Mouse (Mus musculus): Measurements from ENCODE around the gene Bmf. TPM values are rescaled to one million over a fixed set of nuclear protein-coding genes. Genes with fewer than 3 reads are reported as not detected.
A peak's percentile ranks its signal among the peaks of the same experiment; 100 is the strongest.

Bmf gene
- polyA plus RNA-seq, 1 experiment: not detected

- WGBS: 60% methylated on average over 8 of the region's 8 CpGs
- no peak overlapping the region for H3K27ac ChIP-seq (ENCODE audit: insufficient read depth, low read depth, low read length)
Measured at GRCm38 (mm10) chr2:118539040-118539439, 10.4 kb downstream of the Bmf start.

GRCm38 (mm10) chr2:118537226-118537625 lies 12.3 kb downstream of the Bmf start:
- TF ChIP-seq CTCF (IDR thresholded peaks at IDR 0.05; ENCODE audit: insufficient read depth, low read depth, low read length): no peak
- TF ChIP-seq POLR2A (IDR thresholded peaks at IDR 0.05; ENCODE audit: insufficient read depth, low read depth, low read length): no peak
- Histone ChIP-seq H3K4me3 (ENCODE audit: insufficient read depth, low read depth, low read length) (no peak overlapping the region), H3K4me1 (ENCODE audit: control insufficient read depth, insufficient read depth, low read length) (peaks cover 45% of the 10 kb centered on the region), H3K27ac (ENCODE audit: insufficient read depth, low read depth, low read length) (no peak overlapping the region)
- 77% methylated on average over 4 of the region's 4 CpGs for WGBS

More at GRCm38 (mm10) chr2:118539040-118539439, 10.4 kb downstream of the Bmf start:
- Histone ChIP-seq H3K4me3 (ENCODE audit: insufficient read depth, low read depth, low read length) (no peak overlapping the region), H3K4me1 (ENCODE audit: control insufficient read depth, insufficient read depth, low read length) (peaks cover 36% of the 10 kb centered on the region)
- TF ChIP-seq CTCF (IDR thresholded peaks at IDR 0.05; ENCODE audit: insufficient read depth, low read depth, low read length) (no peak), POLR2A (IDR thresholded peaks at IDR 0.05; ENCODE audit: insufficient read depth, low read depth, low read length) (no peak)

GRCm38 (mm10) chr2:118536553-118536952 lies 12.9 kb downstream of the Bmf start:
- 54% methylated on average over 8 of the region's 8 CpGs for WGBS
- H3K4me3 ChIP-seq (ENCODE audit: insufficient read depth, low read depth, low read length): no peak overlapping the region
- H3K4me1 ChIP-seq (ENCODE audit: control insufficient read depth, insufficient read depth, low read length): peaks cover 46% of the 10 kb centered on the region
- TF ChIP-seq POLR2A (IDR thresholded peaks at IDR 0.05; ENCODE audit: insufficient read depth, low read depth, low read length) (no peak), CTCF (IDR thresholded peaks at IDR 0.05; ENCODE audit: insufficient read depth, low read depth, low read length) (no peak)
- H3K27ac ChIP-seq (ENCODE audit: insufficient read depth, low read depth, low read length): no peak overlapping the region

- WGBS: 76% methylated on average over 6 of the region's 6 CpGs
- H3K27ac ChIP-seq (ENCODE audit: insufficient read depth, low read depth, low read length): no peak overlapping the region
- TF ChIP-seq CTCF (IDR thresholded peaks at IDR 0.05; ENCODE audit: insufficient read depth, low read depth, low read length): no peak
- no peak for TF ChIP-seq POLR2A (IDR thresholded peaks at IDR 0.05; ENCODE audit: insufficient read depth, low read depth, low read length)
- no peak overlapping the region for H3K4me3 ChIP-seq (ENCODE audit: insufficient read depth, low read depth, low read length)
- peaks cover 44% of the 10 kb centered on the region for H3K4me1 ChIP-seq (ENCODE audit: control insufficient read depth, insufficient read depth, low read length)
Measured at GRCm38 (mm10) chr2:118536111-118536510, 13.4 kb downstream of the Bmf start.

- 60% methylated on average over 6 of the region's 6 CpGs for WGBS
- H3K4me3 ChIP-seq (ENCODE audit: insufficient read depth, low read depth, low read length): no peak overlapping the region
- TF ChIP-seq POLR2A (IDR thresholded peaks at IDR 0.05; ENCODE audit: insufficient read depth, low read depth, low read length) (no peak), CTCF (IDR thresholded peaks at IDR 0.05; ENCODE audit: insufficient read depth, low read depth, low read length) (no peak)
- peaks cover 36% of the 10 kb centered on the region for H3K4me1 ChIP-seq (ENCODE audit: control insufficient read depth, insufficient read depth, low read length)
- H3K27ac ChIP-seq (ENCODE audit: insufficient read depth, low read depth, low read length): no peak overlapping the region
Measured at GRCm38 (mm10) chr2:118533969-118534368, 15.5 kb downstream of the Bmf start.

- TF ChIP-seq CTCF (IDR thresholded peaks at IDR 0.05; ENCODE audit: insufficient read depth, low read depth, low read length) (no peak), POLR2A (IDR thresholded peaks at IDR 0.05; ENCODE audit: insufficient read depth, low read depth, low read length) (no peak)
- Histone ChIP-seq H3K27ac (ENCODE audit: insufficient read depth, low read depth, low read length) (0 out of 2 replicates have a peak overlapping the region, but pooled peaks have one; percentile 18), H3K4me1 (ENCODE audit: control insufficient read depth, insufficient read depth, low read length) (peaks cover 36% of the 10 kb centered on the region), H3K4me3 (ENCODE audit: insufficient read depth, low read depth, low read length) (no peak overlapping the region)
- WGBS: 25% methylated on average over 6 of the region's 6 CpGs
Measured at GRCm38 (mm10) chr2:118532855-118533675, 16.4 kb downstream of the Bmf start.

- Histone ChIP-seq H3K27ac (ENCODE audit: insufficient read depth, low read depth, low read length) (no peak overlapping the region), H3K4me1 (ENCODE audit: control insufficient read depth, insufficient read depth, low read length) (peaks cover 36% of the 10 kb centered on the region)
- 66% methylated on average over 10 of the region's 10 CpGs for WGBS
Measured at GRCm38 (mm10) chr2:118532401-118532800, 17.1 kb downstream of the Bmf start.

GRCm38 (mm10) chr2:118529466-118530181 lies 19.9 kb downstream of the Bmf start:
- peaks cover 33% of the 10 kb centered on the region for H3K4me1 ChIP-seq (ENCODE audit: control insufficient read depth, insufficient read depth, low read length)
- WGBS: 60% methylated on average over 7 of the region's 7 CpGs
- H3K27ac ChIP-seq (ENCODE audit: insufficient read depth, low read depth, low read length): no peak overlapping the region
- H3K4me3 ChIP-seq (ENCODE audit: insufficient read depth, low read depth, low read length): no peak overlapping the region
- no peak for TF ChIP-seq CTCF (IDR thresholded peaks at IDR 0.05; ENCODE audit: insufficient read depth, low read depth, low read length)
- TF ChIP-seq POLR2A (IDR thresholded peaks at IDR 0.05; ENCODE audit: insufficient read depth, low read depth, low read length): no peak

More at GRCm38 (mm10) chr2:118532401-118532800, 17.1 kb downstream of the Bmf start:
- no peak overlapping the region for H3K4me3 ChIP-seq (ENCODE audit: insufficient read depth, low read depth, low read length)
- TF ChIP-seq POLR2A (IDR thresholded peaks at IDR 0.05; ENCODE audit: insufficient read depth, low read depth, low read length): no peak
- TF ChIP-seq CTCF (IDR thresholded peaks at IDR 0.05; ENCODE audit: insufficient read depth, low read depth, low read length): no peak

- no peak overlapping the region for H3K4me3 ChIP-seq (ENCODE audit: insufficient read depth, low read depth, low read length)
- 93% methylated on average over 5 of the region's 5 CpGs for WGBS
- no peak overlapping the region for H3K27ac ChIP-seq (ENCODE audit: insufficient read depth, low read depth, low read length)
- TF ChIP-seq CTCF (IDR thresholded peaks at IDR 0.05; ENCODE audit: insufficient read depth, low read depth, low read length): no peak
- TF ChIP-seq POLR2A (IDR thresholded peaks at IDR 0.05; ENCODE audit: insufficient read depth, low read depth, low read length): no peak
- peaks cover 7% of the 10 kb centered on the region; the same call in 1 of the 2 replicates for H3K4me1 ChIP-seq (ENCODE audit: control insufficient read depth, insufficient read depth, low read length)
Measured at GRCm38 (mm10) chr2:118526545-118526944, 22.9 kb downstream of the Bmf start.
